Mouse (Mus musculus) erythroblast, embryonic 14.5 days (primary cell): ENCODE data around the gene 1810043G02Rik.
"Not testable (repeated sequence)": the region's sequence is repeated elsewhere in the genome, so short reads cannot be mapped to it uniquely, and the experiment has no call there.

Source experiments
- GATA1 ChIP-seq: IDR thresholded peaks from 2 replicates; pipeline ENCODE4 v1.6.1; 2012; ENCODE audit warnings: low read length, inconsistent platforms, mixed read lengths
- TAL1 ChIP-seq: IDR thresholded peaks from 3 replicates; pipeline ENCODE4 v1.6.1; 2012; ENCODE audit warnings: low read length, inconsistent platforms, mixed read lengths

- TF ChIP-seq GATA1, TAL1: not testable (repeated sequence)
Measured at GRCm38 (mm10) chr10:78011116-78011515, 32.8 kb downstream of the 1810043G02Rik start.
